Mouse (Mus musculus) ES-Bruce4 (cell line): Measurements from ENCODE around the gene Got2. TPM values are rescaled to one million over a fixed set of nuclear protein-coding genes. Genes with fewer than 3 reads are reported as not detected.

Experiments
- H3K27ac ChIP-seq: 2 replicates; pipeline ENCODE4 v1.5.1; 2012; ENCODE audit warnings: low read length, inconsistent platforms; ENCODE audit not compliant: insufficient read depth
- H3K27me3 ChIP-seq: 2 replicates; pipeline ENCODE4 v1.6.1; 2012; ENCODE audit warnings: mild to moderate bottlenecking, low read length, inconsistent platforms; ENCODE audit not compliant: control insufficient read depth, poor library complexity, insufficient read depth, severe bottlenecking
- H3K36me3 ChIP-seq: 2 replicates; pipeline ENCODE4 v1.6.1; 2012; ENCODE audit warnings: inconsistent platforms, mild to moderate bottlenecking, low read length, moderate library complexity; ENCODE audit not compliant: control insufficient read depth, poor library complexity, insufficient read depth, severe bottlenecking
- H3K4me1 ChIP-seq: one replicate; pipeline ENCODE4 v1.8.1; 2011; ENCODE audit warnings: low read length; ENCODE audit not compliant: control insufficient read depth, insufficient read depth
- H3K4me3 ChIP-seq: 2 replicates; pipeline ENCODE4 v1.5.1; 2011; ENCODE audit warnings: low read depth, mild to moderate bottlenecking, low read length
- H3K9ac ChIP-seq: 2 replicates; pipeline ENCODE4 v1.6.1; 2012; ENCODE audit warnings: low read depth, mild to moderate bottlenecking, inconsistent platforms; ENCODE audit not compliant: poor library complexity, severe bottlenecking
- H3K9me3 ChIP-seq: replicated peaks from 2 replicates; pipeline ENCODE4 v1.6.1; 2012; ENCODE audit warnings: mild to moderate bottlenecking, low read length, inconsistent platforms; ENCODE audit not compliant: control insufficient read depth, poor library complexity, insufficient read depth, severe bottlenecking
- CTCF ChIP-seq: IDR thresholded peaks from one replicate; pipeline ENCODE4 v1.8.1; 2011; ENCODE audit warnings: low read depth, low read length
- EP300 ChIP-seq: IDR thresholded peaks from 2 replicates; pipeline ENCODE4 v1.6.1; 2011; ENCODE audit warnings: low read depth, low read length; ENCODE audit not compliant: insufficient read depth
- POLR2A ChIP-seq: IDR thresholded peaks from one replicate; pipeline ENCODE4 v1.8.1; 2011; ENCODE audit warnings: low read length; ENCODE audit not compliant: insufficient read depth
- polyA plus RNA-seq: library from polyadenylated mRNA; stranded (reverse); fragments of >200 nt; gene quantifications from 2 replicates; pipeline ENCODE4 v1.2.4, GENCODE M21; 2011; ENCODE audit warnings: low read depth; ENCODE audit not compliant: missing spikeins, insufficient read depth, insufficient read length

The Got2 gene
- polyA plus RNA-seq, 1 experiment = 190 TPM

GRCm38 (mm10) chr8:95907885-95908284, 19.5 kb upstream of the Got2 start:
- H3K27me3 ChIP-seq = no peaks in the 10 kb centered on the region; the same call in 1 of the 2 replicates
- H3K36me3 ChIP-seq = no peaks in the 10 kb centered on the region
- no peaks in the 10 kb centered on the region for H3K4me1 ChIP-seq
- H3K4me3 ChIP-seq = no peak overlapping the region
- no peak overlapping the region for H3K27ac ChIP-seq
- no peaks in the 10 kb centered on the region for H3K9me3 ChIP-seq
- H3K9ac ChIP-seq = no peak overlapping the region
- TF ChIP-seq CTCF (no peak), POLR2A (no peak), EP300 (no peak)

- no peaks in the 10 kb centered on the region; the same call in 1 of the 2 replicates for H3K27me3 ChIP-seq
- no peaks in the 10 kb centered on the region for H3K36me3 ChIP-seq
- TF ChIP-seq POLR2A (no peak), CTCF (no peak), EP300 (no peak)
- no peak overlapping the region for H3K9ac ChIP-seq
- H3K4me1 ChIP-seq = peaks cover 2% of the 10 kb centered on the region
- H3K9me3 ChIP-seq = no peaks in the 10 kb centered on the region
- no peak overlapping the region for H3K27ac ChIP-seq
- H3K4me3 ChIP-seq = no peak overlapping the region
Observed at GRCm38 (mm10) chr8:95906738-95907137, 18.4 kb upstream of the Got2 start.

DNA sequence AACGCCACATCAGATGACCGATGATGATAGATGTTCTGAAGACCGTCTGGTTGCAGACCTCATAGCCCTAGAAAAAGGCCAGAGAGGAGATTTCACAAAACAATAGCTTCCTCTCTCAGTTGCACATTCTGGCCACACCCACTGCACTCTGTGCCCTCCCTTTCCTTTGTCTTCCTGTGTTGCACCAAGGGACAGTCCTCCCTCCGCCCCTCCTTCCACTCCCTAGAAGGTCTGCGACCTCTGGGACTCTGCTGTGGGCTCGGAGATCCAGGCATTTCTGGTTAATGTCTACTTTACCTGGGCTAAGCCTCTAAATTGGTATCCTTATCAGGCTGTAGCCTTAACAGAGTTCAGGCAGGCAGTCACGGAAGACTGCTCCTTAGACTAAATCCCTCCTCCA, 13.5 kb upstream of the Got2 start:
- H3K4me1 ChIP-seq = peaks cover 4% of the 10 kb centered on the region
- no peak for TF ChIP-seq CTCF
- no peak for TF ChIP-seq EP300
- no peak for TF ChIP-seq POLR2A
- no peaks in the 10 kb centered on the region for H3K36me3 ChIP-seq
- no peaks in the 10 kb centered on the region for H3K27me3 ChIP-seq
- H3K4me3 ChIP-seq = no peak overlapping the region
- peak overlapping the region; percentile 19; the same call in 1 of the 2 replicates for H3K27ac ChIP-seq
- H3K9me3 ChIP-seq = no peaks in the 10 kb centered on the region
- no peak overlapping the region for H3K9ac ChIP-seq

- Histone ChIP-seq H3K27me3 (no peaks in the 10 kb centered on the region), H3K27ac (no peak overlapping the region), H3K36me3 (no peaks in the 10 kb centered on the region), H3K9ac (no peak overlapping the region), H3K4me1 (no peaks in the 10 kb centered on the region), H3K9me3 (no peaks in the 10 kb centered on the region), H3K4me3 (no peak overlapping the region)
- TF ChIP-seq POLR2A = no peak
Observed at GRCm38 (mm10) chr8:95893701-95894100, 5.4 kb upstream of the Got2 start.

DNA sequence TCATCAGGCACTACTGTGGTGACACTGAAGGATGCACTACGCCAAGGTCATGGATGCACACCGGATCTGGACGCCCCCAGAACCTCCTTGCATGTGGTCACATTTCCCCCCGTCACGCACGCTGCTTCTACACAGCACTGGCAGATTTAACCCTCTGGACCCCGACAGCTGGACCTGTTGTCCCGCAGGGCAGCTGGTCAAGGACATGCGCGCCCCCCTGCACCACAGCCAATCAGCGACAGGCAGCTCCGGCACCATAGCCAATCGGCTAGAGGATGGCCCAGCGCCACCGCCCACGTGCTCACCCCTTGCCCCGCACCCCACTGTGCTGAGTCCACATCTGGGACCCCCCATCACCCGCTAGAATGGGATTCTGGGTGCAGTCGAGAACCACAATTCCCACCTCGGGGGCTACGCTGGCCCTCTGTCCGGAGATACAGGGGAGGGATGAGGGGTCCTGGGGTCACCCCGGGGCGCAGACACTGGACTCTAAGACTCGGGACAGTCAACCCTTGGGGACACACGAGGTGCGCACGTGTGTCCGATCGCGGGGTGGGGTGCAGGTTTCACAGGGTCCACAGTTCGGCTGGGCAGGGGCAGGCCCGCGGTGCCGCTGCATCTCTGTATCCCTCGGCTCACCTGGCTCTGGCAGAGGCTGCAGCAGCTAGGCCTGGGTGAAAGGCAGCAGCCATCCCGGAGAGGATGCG, 616 bp downstream of the Got2 start:
- Histone ChIP-seq H3K27me3 (no peaks in the 10 kb centered on the region), H3K4me1 (no peaks in the 10 kb centered on the region), H3K9me3 (no peaks in the 10 kb centered on the region), H3K27ac (peak overlapping the region; percentile 9; the same call in 1 of the 2 replicates), H3K36me3 (peaks cover 7% of the 10 kb centered on the region), H3K4me3 (peak overlapping the region; percentile 81), H3K9ac (peak overlapping the region; percentile 79)
- TF ChIP-seq EP300 = peak; percentile 16; the same call in 1 of the 2 replicates
- TF ChIP-seq POLR2A = no peak
- no peak for TF ChIP-seq CTCF

GRCm38 (mm10) chr8:95886647-95887577, 1.4 kb downstream of the Got2 start:
- Histone ChIP-seq H3K9me3 (no peaks in the 10 kb centered on the region), H3K36me3 (peaks cover 7% of the 10 kb centered on the region), H3K27me3 (no peaks in the 10 kb centered on the region), H3K9ac (peak overlapping the region; percentile 79), H3K4me1 (no peaks in the 10 kb centered on the region), H3K27ac (no peak overlapping the region), H3K4me3 (peak overlapping the region; percentile 81)
- TF ChIP-seq EP300 (no peak), CTCF (no peak), POLR2A (no peak)
